Mouse (Mus musculus): Measurements from ENCODE around the gene Arhgef15.

DNA sequence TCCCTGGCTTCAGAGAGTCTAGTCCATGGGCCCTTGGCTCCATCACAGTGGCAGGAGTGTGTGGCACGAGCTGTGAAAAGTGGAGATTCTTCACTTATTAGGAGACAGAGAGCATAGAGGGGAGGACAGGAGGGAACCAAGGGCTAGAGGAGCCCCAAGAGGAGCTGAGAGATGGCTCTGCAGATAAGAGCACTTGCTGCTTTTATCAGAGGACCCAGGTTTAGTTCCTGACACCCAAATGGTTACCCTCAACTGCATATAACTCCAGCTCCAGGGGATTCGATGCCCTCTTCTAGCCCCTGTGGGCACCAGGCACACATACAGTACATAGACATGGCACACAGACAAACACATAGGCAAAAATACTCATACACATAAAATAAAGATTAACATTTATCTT is 32.5 kb downstream of the Arhgef15 start:
- TF ChIP-seq CTCF (IDR thresholded peaks at IDR 0.05; ENCODE audit: low read depth) = no peak
- TF ChIP-seq EP300 (optimal IDR thresholded peaks at IDR 0.05) = no peak
